Mouse (Mus musculus): ENCODE results near the gene Map2k3. TPM values are rescaled to one million over a fixed set of nuclear protein-coding genes. Genes with fewer than 3 reads are reported as not detected.

The Map2k3 gene
- total RNA-seq (2012; rRNA removed) (35.2 and 35.5 TPM in 2 replicates), total RNA-seq (2014; rRNA removed) (11.2 and 13.7 TPM in 2 replicates), polyA plus RNA-seq (2012; ENCODE audit: insufficient read length, low read depth) (87.6 and 92.5 TPM in 2 replicates)

DNA sequence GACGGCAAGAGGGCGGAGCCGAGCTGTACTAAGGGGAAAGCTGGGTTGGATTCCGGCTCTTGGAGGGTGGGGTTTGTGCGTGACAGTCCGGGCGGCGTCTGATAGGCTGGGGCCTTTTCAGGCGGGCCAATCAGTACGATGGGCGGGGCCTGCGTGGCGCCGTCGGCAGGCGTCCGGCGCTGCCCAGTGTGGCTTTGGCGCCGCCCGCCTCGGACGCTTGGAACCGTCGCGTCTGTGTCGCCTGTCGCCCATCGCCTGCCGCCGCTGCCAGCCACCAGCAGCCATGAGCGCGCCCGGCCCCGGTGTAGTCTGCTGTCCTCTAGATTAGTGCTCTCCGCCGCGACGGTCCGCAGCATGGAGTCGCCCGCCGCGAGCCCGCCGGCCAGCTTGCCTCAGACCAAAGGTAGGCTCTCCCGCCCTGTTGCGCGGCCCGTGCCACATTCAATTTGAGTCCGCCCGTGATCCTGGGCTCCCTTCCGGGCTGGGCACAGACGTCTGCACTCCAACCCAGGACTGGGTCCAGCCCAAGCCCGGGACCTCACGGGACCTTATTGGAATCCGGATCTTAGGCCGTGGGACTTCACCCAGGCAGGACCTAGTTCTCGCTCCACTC, at the start of gene Map2k3:
Map2k3 (plus strand) TSS at position 165 of the 613 bp plus-strand sequence.
- H3K4me2 ChIP-seq (ENCODE audit: insufficient read depth, low read depth, poor library complexity, severe bottlenecking) = peak within 1 kb of the TSS; percentile 83
- H3K4me3 ChIP-seq (replicated peaks in 1 of 3; ENCODE audit: low read depth in 2 of 3, low read length in 2 of 3, poor library complexity in 1 of 3) = peak within 1 kb of the TSS; percentile 77 to 97 (median 87)
- H3K27ac ChIP-seq (ENCODE audit: insufficient read depth, low read depth) = peak within 1 kb of the TSS; percentile 17; the same call in 1 of the 2 replicates
- peaks cover 30 to 76% of the 10 kb centered on the region in 2 experiments for H3K4me1 ChIP-seq (ENCODE audit: control insufficient read depth in 1 of 2, insufficient read depth in 2 of 2)
- H3K9me3 ChIP-seq (replicated peaks; ENCODE audit: low read length) = no peaks in the 10 kb centered on the region
- in situ Hi-C loops (cut with MboI; ENCODE audit: low pct_ligation_motif_present, low pct_unique_long_range_greater_than_20kb, low sequenced_read_pairs) = loop anchor here (10.0 kb wide), 1 partner anchor 113 kb away; no protein-coding TSS in a partner anchor
- peak; percentile 76 for TF ChIP-seq SIN3A (IDR thresholded peaks at IDR 0.05; ENCODE audit: low read length)
- no peak for TF ChIP-seq JUN (IDR thresholded peaks at IDR 0.05; ENCODE audit: insufficient read depth, low read depth, low read length)
- no peak; a peak in 1 of 4 replicates for TF ChIP-seq CTCF (conservative IDR thresholded peaks at IDR 0.05 in 1 of 2, IDR thresholded peaks at IDR 0.05 in 1 of 2; ENCODE audit: low read depth in 2 of 2, low read length in 2 of 2)
- no peak for TF ChIP-seq MYC (IDR thresholded peaks at IDR 0.05; ENCODE audit: low read depth, low read length)
- TF ChIP-seq BHLHE40 (IDR thresholded peaks at IDR 0.05; ENCODE audit: low read depth, low read length) = peak; percentile 71
- TF ChIP-seq USF1 (IDR thresholded peaks at IDR 0.05; ENCODE audit: low read depth, low read length) = no peak
- TF ChIP-seq HCFC1 (IDR thresholded peaks at IDR 0.05; ENCODE audit: low read depth, low read length) = peak; percentile 53
- TF ChIP-seq CHD1 (IDR thresholded peaks at IDR 0.05; ENCODE audit: low read depth, low read length) = no peak
- peak; percentile 93 for TF ChIP-seq UBTF (IDR thresholded peaks at IDR 0.05; ENCODE audit: low read depth, low read length)
- TF ChIP-seq CHD2 (IDR thresholded peaks at IDR 0.05; ENCODE audit: low read length) = peak; percentile 59; the same call in 1 of the 2 replicates
- TF ChIP-seq MAFK (IDR thresholded peaks at IDR 0.05; ENCODE audit: insufficient replicate concordance, low read length) = no peak
- TF ChIP-seq TCF12 (IDR thresholded peaks at IDR 0.05; ENCODE audit: low read depth, low read length) = peak; percentile 99
- peak; percentile 95 for TF ChIP-seq ZMIZ1 (IDR thresholded peaks at IDR 0.05; ENCODE audit: low read depth, low read length)
- no peak for TF ChIP-seq USF2 (conservative IDR thresholded peaks at IDR 0.05; ENCODE audit: low read depth, low read length)
- peak; percentile 97 for TF ChIP-seq NELFE (IDR thresholded peaks at IDR 0.05; ENCODE audit: low read depth, low read length)
- peak; percentile 55; the same call in 1 of the 2 replicates for TF ChIP-seq ELF1 (IDR thresholded peaks at IDR 0.05; ENCODE audit: low read depth, low read length)
- TF ChIP-seq POLR2A (IDR thresholded peaks at IDR 0.05; ENCODE audit: low read depth, low read length) = peak; percentile 97
- peak; percentile 69 for TF ChIP-seq NRF1 (IDR thresholded peaks at IDR 0.05; ENCODE audit: low read depth, low read length)
- no peak for TF ChIP-seq SMC3 (IDR thresholded peaks at IDR 0.05; ENCODE audit: low read depth, low read length)
- TF ChIP-seq POLR2AphosphoS2 (IDR thresholded peaks at IDR 0.05; ENCODE audit: low read depth, low read length) = 0 out of 2 replicates have a peak, but pooled peaks have one; percentile 73
- TF ChIP-seq TBP (conservative IDR thresholded peaks at IDR 0.05; ENCODE audit: low read depth, low read length) = peak; percentile 74; the same call in 1 of the 2 replicates
- no peak for TF ChIP-seq RCOR1 (conservative IDR thresholded peaks at IDR 0.05; ENCODE audit: low read depth, low read length)
- TF ChIP-seq MAZ (IDR thresholded peaks at IDR 0.05; ENCODE audit: low read depth, low read length) = no peak; the same call in 1 of the 2 replicates
- dilution Hi-C loops (cut with MboI; ENCODE audit: extremely low pct_ligation_motif_present, extremely low pct_unique_long_range_greater_than_20kb, low sequenced_read_pairs) = no loop called here
- peaks cover 27% of the 10 kb centered on the region for H3K79me2 ChIP-seq (replicated peaks; ENCODE audit: control insufficient read depth, extremely low read depth, insufficient read depth, poor library complexity, severe bottlenecking)
- peak within 1 kb of the TSS; percentile 86 for H3K9ac ChIP-seq (ENCODE audit: insufficient read depth, low read depth)
- no peaks in the 10 kb centered on the region for H3K27me3 ChIP-seq (replicated peaks)
- H3K36me3 ChIP-seq (replicated peaks in 1 of 2; ENCODE audit: control insufficient read depth in 1 of 2, insufficient read depth in 1 of 2, low read length in 1 of 2) = peaks cover 2 to 33% of the 10 kb centered on the region in 2 experiments
- DNase-seq (ENCODE audit: extremely low read depth) = peak; percentile 98

Data from CH12.LX (cell line).